Mouse (Mus musculus): ENCODE measurements around the gene Ace2. TPM values are rescaled to one million over a fixed set of nuclear protein-coding genes. Genes with fewer than 3 reads are reported as not detected.

Ace2 gene
- polyA plus RNA-seq (2012; rRNA removed) = 0.10 and 0.19 TPM in 2 replicates

DNA sequence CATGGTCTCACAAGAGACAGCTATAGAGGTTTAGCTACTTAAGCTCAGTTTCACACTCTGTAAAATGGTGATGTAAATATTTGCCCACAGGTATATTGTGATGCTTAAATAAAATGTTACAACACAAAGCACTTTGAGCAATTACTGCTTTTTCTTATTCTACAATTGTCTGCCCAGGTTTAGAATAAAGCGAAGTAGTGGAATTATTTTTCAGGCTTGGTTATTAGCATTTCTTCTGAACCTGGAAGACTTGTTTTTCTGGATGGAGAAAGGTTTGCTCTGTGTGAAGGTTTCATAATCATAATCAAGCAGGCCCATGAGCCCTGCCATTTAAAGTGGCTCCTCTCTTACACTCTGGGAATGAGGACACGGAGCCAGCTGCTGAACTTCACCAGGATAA is at the start of gene Ace2:
Gene Ace2 (plus strand): TSS at position 301 of the 400 bp plus-strand sequence.
- Histone ChIP-seq H3K27me3 (ENCODE audit: control insufficient read depth, insufficient read depth, low read length) (no peaks in the 10 kb centered on the region), H3K4me3 (ENCODE audit: control insufficient read depth, low read depth, low read length) (no peak within 1 kb of the TSS), H3K36me3 (ENCODE audit: control insufficient read depth, insufficient read depth, low read length) (no peaks in the 10 kb centered on the region), H3K27ac (ENCODE audit: control insufficient read depth, insufficient read depth, low read depth, low read length) (no peak within 1 kb of the TSS), H3K4me1 (ENCODE audit: control insufficient read depth, insufficient read depth, low read length) (no peaks in the 10 kb centered on the region)
- no peak for TF ChIP-seq POLR2A (IDR thresholded peaks at IDR 0.05; ENCODE audit: control insufficient read depth, low read depth, low read length)

GRCm38 (mm10) chrX:164089916-164090315 is 49.2 kb upstream of the Ace2 start:
- Histone ChIP-seq H3K4me3 (ENCODE audit: control insufficient read depth, low read depth, low read length) (no peak overlapping the region), H3K27ac (ENCODE audit: control insufficient read depth, insufficient read depth, low read depth, low read length) (no peak overlapping the region), H3K36me3 (ENCODE audit: control insufficient read depth, insufficient read depth, low read length) (no peaks in the 10 kb centered on the region), H3K4me1 (ENCODE audit: control insufficient read depth, insufficient read depth, low read length) (no peaks in the 10 kb centered on the region), H3K27me3 (ENCODE audit: control insufficient read depth, insufficient read depth, low read length) (no peaks in the 10 kb centered on the region)
- TF ChIP-seq CTCF (IDR thresholded peaks at IDR 0.05; ENCODE audit: control insufficient read depth, insufficient read depth, insufficient replicate concordance, low read depth, low read length) (no peak), POLR2A (IDR thresholded peaks at IDR 0.05; ENCODE audit: control insufficient read depth, low read depth, low read length) (no peak)

DNA sequence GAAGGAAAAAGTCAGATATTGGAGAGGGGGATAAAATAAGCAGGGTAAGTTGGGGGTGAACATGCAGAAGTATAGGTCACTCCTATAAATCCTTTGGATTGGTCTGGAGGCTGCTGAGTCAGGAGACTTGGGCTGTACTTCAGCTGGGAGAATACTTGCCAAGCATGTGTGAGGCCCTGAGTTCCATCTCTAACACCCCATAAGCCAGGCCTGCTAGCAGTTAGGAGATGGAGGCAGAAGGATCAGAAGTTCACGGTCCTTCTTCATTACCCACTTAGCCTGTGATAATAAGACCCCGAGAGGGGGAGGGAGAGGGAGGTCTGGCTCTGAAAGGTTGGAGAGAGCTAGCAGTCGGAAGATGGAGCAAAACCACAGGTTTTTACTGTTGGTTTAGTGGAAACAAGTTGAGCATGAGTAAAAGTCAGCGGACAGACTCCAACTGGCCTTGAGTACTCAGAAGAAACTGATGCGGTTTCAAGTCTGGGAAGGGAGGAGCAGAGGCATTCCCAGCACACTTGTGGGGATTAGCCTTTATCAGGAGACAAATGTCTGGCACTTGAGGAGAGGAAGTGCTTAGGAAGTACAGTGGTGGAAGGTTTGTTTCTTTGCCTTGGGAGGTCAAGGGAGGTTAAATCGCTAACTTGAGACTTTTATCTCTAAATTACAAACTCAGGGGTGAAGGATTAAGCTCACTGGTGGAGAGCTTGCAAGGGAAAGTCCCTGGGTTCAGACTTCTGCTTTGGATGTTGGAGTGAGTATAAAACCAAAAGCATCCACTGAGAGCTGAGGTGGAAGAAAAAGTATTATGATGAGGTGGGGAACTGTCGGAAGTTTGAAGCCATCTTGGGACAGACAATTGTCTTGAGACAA is 46.6 kb upstream of the Ace2 start:
- Histone ChIP-seq H3K4me1 (ENCODE audit: control insufficient read depth, insufficient read depth, low read length) (no peaks in the 10 kb centered on the region), H3K4me3 (ENCODE audit: control insufficient read depth, low read depth, low read length) (no peak overlapping the region), H3K27me3 (ENCODE audit: control insufficient read depth, insufficient read depth, low read length) (no peaks in the 10 kb centered on the region), H3K27ac (ENCODE audit: control insufficient read depth, insufficient read depth, low read depth, low read length) (no peak overlapping the region), H3K36me3 (ENCODE audit: control insufficient read depth, insufficient read depth, low read length) (no peaks in the 10 kb centered on the region)
- TF ChIP-seq CTCF (IDR thresholded peaks at IDR 0.05; ENCODE audit: control insufficient read depth, insufficient read depth, insufficient replicate concordance, low read depth, low read length) = no peak
- no peak for TF ChIP-seq POLR2A (IDR thresholded peaks at IDR 0.05; ENCODE audit: control insufficient read depth, low read depth, low read length)

GRCm38 (mm10) chrX:164093435-164093834 is 45.7 kb upstream of the Ace2 start:
- TF ChIP-seq POLR2A (IDR thresholded peaks at IDR 0.05; ENCODE audit: control insufficient read depth, low read depth, low read length) = no peak
- TF ChIP-seq CTCF (IDR thresholded peaks at IDR 0.05; ENCODE audit: control insufficient read depth, insufficient read depth, insufficient replicate concordance, low read depth, low read length) = no peak
- Histone ChIP-seq H3K27ac (ENCODE audit: control insufficient read depth, insufficient read depth, low read depth, low read length) (no peak overlapping the region), H3K4me1 (ENCODE audit: control insufficient read depth, insufficient read depth, low read length) (no peaks in the 10 kb centered on the region), H3K36me3 (ENCODE audit: control insufficient read depth, insufficient read depth, low read length) (no peaks in the 10 kb centered on the region), H3K27me3 (ENCODE audit: control insufficient read depth, insufficient read depth, low read length) (no peaks in the 10 kb centered on the region), H3K4me3 (ENCODE audit: control insufficient read depth, low read depth, low read length) (no peak overlapping the region)

DNA sequence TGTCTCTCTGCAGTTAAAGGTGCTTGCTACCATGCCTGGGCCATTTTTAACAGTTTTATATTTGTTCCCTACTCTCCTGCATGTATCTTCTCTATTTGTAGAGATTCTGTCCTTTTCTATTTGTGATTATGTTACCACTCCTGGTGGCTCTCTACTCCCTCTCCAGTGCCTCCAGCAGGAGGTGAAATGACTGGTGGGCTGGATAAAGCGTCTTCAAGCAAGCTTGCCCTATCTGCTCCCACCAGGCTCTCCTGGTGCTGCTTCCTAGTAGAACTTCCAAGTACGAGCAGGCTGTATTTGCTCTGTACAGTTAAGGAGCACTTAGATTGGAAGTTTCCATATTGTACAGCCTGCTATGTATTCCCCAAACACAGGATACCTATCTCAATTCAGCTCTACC is 43.3 kb upstream of the Ace2 start:
- TF ChIP-seq POLR2A (IDR thresholded peaks at IDR 0.05; ENCODE audit: control insufficient read depth, low read depth, low read length) (no peak), CTCF (IDR thresholded peaks at IDR 0.05; ENCODE audit: control insufficient read depth, insufficient read depth, insufficient replicate concordance, low read depth, low read length) (no peak)
- no peaks in the 10 kb centered on the region for H3K27me3 ChIP-seq (ENCODE audit: control insufficient read depth, insufficient read depth, low read length)
- no peaks in the 10 kb centered on the region for H3K36me3 ChIP-seq (ENCODE audit: control insufficient read depth, insufficient read depth, low read length)

GRCm38 (mm10) chrX:164101483-164101882 is 37.6 kb upstream of the Ace2 start:
- H3K27me3 ChIP-seq (ENCODE audit: control insufficient read depth, insufficient read depth, low read length) = no peaks in the 10 kb centered on the region
- no peak for TF ChIP-seq POLR2A (IDR thresholded peaks at IDR 0.05; ENCODE audit: control insufficient read depth, low read depth, low read length)
- TF ChIP-seq CTCF (IDR thresholded peaks at IDR 0.05; ENCODE audit: control insufficient read depth, insufficient read depth, insufficient replicate concordance, low read depth, low read length) = no peak
- no peak overlapping the region for H3K4me3 ChIP-seq (ENCODE audit: control insufficient read depth, low read depth, low read length)

More for the DNA sequence above, 43.3 kb upstream of the Ace2 start:
- no peak overlapping the region for H3K27ac ChIP-seq (ENCODE audit: control insufficient read depth, insufficient read depth, low read depth, low read length)
- no peaks in the 10 kb centered on the region for H3K4me1 ChIP-seq (ENCODE audit: control insufficient read depth, insufficient read depth, low read length)
- H3K4me3 ChIP-seq (ENCODE audit: control insufficient read depth, low read depth, low read length) = no peak overlapping the region

DNA sequence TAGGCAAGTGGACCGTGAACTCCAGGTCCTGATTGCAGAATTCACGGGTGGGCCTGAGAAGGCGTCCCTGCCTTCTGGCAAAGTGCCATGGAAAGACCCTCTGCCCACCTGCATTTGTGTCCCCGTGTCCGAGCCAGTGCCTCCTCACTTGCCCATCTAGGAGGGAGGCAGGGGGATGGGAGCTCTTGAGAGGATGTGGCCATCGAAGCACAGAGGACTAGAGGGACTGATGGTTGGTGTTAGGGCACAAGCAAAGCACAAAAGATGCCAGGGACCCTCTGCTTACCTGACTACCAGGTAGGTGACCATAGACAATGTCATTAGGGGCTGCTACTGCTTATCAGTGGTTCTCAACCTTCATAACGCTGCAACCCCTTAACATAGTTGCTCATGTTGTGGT is 36.9 kb upstream of the Ace2 start:
- no peak overlapping the region for H3K27ac ChIP-seq (ENCODE audit: control insufficient read depth, insufficient read depth, low read depth, low read length)
- H3K27me3 ChIP-seq (ENCODE audit: control insufficient read depth, insufficient read depth, low read length) = no peaks in the 10 kb centered on the region
- H3K4me3 ChIP-seq (ENCODE audit: control insufficient read depth, low read depth, low read length) = no peak overlapping the region
- H3K4me1 ChIP-seq (ENCODE audit: control insufficient read depth, insufficient read depth, low read length) = no peaks in the 10 kb centered on the region
- H3K36me3 ChIP-seq (ENCODE audit: control insufficient read depth, insufficient read depth, low read length) = no peaks in the 10 kb centered on the region
- TF ChIP-seq CTCF (IDR thresholded peaks at IDR 0.05; ENCODE audit: control insufficient read depth, insufficient read depth, insufficient replicate concordance, low read depth, low read length) = no peak
- TF ChIP-seq POLR2A (IDR thresholded peaks at IDR 0.05; ENCODE audit: control insufficient read depth, low read depth, low read length) = no peak

More at GRCm38 (mm10) chrX:164101483-164101882, 37.6 kb upstream of the Ace2 start:
- H3K36me3 ChIP-seq (ENCODE audit: control insufficient read depth, insufficient read depth, low read length) = no peaks in the 10 kb centered on the region
- no peaks in the 10 kb centered on the region for H3K4me1 ChIP-seq (ENCODE audit: control insufficient read depth, insufficient read depth, low read length)
- no peak overlapping the region for H3K27ac ChIP-seq (ENCODE audit: control insufficient read depth, insufficient read depth, low read depth, low read length)

Measured in testis, adult 2 months (tissue).